Mouse (Mus musculus) lung, embryonic 16.5 days (tissue): ENCODE data around the gene Nme7. TPM values are rescaled to one million over a fixed set of nuclear protein-coding genes. Genes with fewer than 3 reads are reported as not detected.
A peak's percentile ranks its signal among the peaks of the same experiment; 100 is the strongest.

Experiments used
- ATAC-seq: fragments of 200-750 bp; cut with Nextera tagmentation; 2 replicates; pipeline ENCODE4 v1.8.0; 2017; ENCODE audit warnings: low read depth, mild to moderate bottlenecking, moderate library complexity
- H3K27ac ChIP-seq: fragments of 300-500 bp; sonication (generic); 2 replicates; pipeline ENCODE4 v1.5.1; 2014; ENCODE audit warnings: mild to moderate bottlenecking, control low read depth, low read length
- H3K27me3 ChIP-seq: fragments of 300-500 bp; sonication (generic); 2 replicates; pipeline ENCODE4 v1.6.1; 2014; ENCODE audit warnings: low read depth, low read length, mixed read lengths; ENCODE audit not compliant: control insufficient read depth, insufficient read depth
- H3K36me3 ChIP-seq: fragments of 300-500 bp; sonication (generic); 2 replicates; pipeline ENCODE4 v1.6.1; 2014; ENCODE audit warnings: low read length; ENCODE audit not compliant: control insufficient read depth, insufficient read depth
- H3K4me1 ChIP-seq: fragments of 300-500 bp; sonication (generic); replicated peaks from 2 replicates; pipeline ENCODE4 v1.6.1; 2014; ENCODE audit warnings: low read length, mixed read lengths; ENCODE audit not compliant: control insufficient read depth, insufficient read depth
- H3K4me2 ChIP-seq: fragments of 300-500 bp; sonication (generic); 2 replicates; pipeline ENCODE4 v1.6.1; 2014; ENCODE audit warnings: low read depth, low read length, control low read depth
- H3K4me3 ChIP-seq: fragments of 300-500 bp; sonication (generic); 2 replicates; pipeline ENCODE4 v1.5.1; 2014; ENCODE audit warnings: mild to moderate bottlenecking, low read length, control low read depth
- H3K9ac ChIP-seq: fragments of 300-500 bp; sonication (generic); 2 replicates; pipeline ENCODE4 v1.6.1; 2014; ENCODE audit warnings: low read length, control low read depth
- H3K9me3 ChIP-seq: fragments of 300-500 bp; sonication (generic); 2 replicates; pipeline ENCODE4 v1.6.1; 2016; ENCODE audit warnings: low read length; ENCODE audit not compliant: control insufficient read depth
- WGBS: fragments of 180-500 bp; shearing (Covaris S2); extraction: QIAGEN DNeasy Blood & Tissue Kit; methylation state at CpG from one replicate; pipeline ENCODE4 v1.1.7; 2014; 5-methylcytosine and 5-hydroxymethylcytosine counted together
- polyA plus RNA-seq: library from polyadenylated mRNA; unstranded; fragments of >200 nt; fragmentation: Nextera tagmentation; extraction: Ambion mirVana; gene quantifications from 2 replicates; pipeline ENCODE4 v1.2.1, GENCODE M21; 2015

Nme7 gene
- polyA plus RNA-seq, 1 experiment from 2014 or later, result 45.0 TPM

DNA sequence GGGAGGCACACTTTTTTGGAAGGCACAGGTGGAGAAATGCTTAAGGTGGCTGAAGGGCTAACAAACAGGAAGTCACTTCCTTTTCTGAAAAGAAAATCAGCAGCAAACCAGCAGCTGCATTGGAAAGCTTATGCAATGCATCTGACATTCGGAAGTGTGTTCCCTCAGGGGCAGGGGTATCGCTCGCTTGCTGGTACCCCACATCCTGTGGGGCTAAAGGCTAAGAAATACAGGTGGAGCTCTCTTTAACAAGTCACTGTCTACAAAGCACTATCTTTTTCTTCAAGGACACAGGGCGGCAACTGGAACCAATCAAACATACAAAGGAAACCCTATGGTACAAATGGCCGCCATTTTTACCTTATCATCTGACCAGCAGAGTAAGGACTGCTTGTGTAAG lies 149.8 kb downstream of the Nme7 start:
- Histone ChIP-seq H3K9me3 (no peaks in the 10 kb centered on the region), H3K9ac (no peak overlapping the region), H3K27me3 (peaks cover 27% of the 10 kb centered on the region), H3K36me3 (peaks cover 4% of the 10 kb centered on the region; the same call in 1 of the 2 replicates), H3K27ac (no peak overlapping the region), H3K4me3 (no peak overlapping the region), H3K4me1 (peaks cover 5% of the 10 kb centered on the region; the same call in 1 of the 2 replicates), H3K4me2 (peak overlapping the region; percentile 5; the same call in 1 of the 2 replicates)
- 75% methylated on average over 5 of the region's 5 CpGs for WGBS
- no peak for ATAC-seq

DNA sequence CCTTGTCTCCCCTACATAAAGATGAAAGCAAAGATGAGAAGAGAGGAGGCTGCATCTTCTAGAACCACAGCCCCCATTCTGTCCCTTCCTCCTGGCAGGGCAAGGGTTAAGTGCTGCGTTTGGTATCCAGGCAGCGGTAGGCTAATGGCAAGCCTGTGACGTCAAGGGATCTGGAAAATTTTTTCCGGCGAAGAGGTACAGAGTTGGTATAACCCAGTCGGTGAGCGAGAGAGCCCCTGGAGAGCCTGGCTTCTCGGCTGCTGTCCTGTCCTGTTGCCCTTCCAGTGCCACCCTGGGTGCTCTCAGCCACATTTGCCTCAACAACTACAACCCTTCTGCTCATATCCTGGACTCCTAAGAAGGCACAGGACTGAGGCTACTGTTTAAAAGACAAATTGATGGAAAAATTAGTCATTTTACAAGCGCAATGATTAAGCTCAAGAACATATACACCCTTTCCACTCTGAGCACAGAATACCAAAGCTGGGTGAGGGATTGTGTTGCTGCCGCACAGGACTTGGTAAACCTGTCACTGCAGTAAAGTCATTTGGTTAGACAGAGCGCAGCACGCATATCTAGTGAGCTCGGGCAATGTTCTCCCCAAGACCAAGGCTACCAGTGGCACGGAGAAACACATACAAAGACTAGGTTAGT lies 151.0 kb downstream of the Nme7 start:
- peak overlapping the region; percentile 40 for H3K9ac ChIP-seq
- no peak overlapping the region for H3K27ac ChIP-seq
- H3K9me3 ChIP-seq, result no peaks in the 10 kb centered on the region
- ATAC-seq, result no peak
- H3K4me1 ChIP-seq, result peaks cover 10% of the 10 kb centered on the region; the same call in 1 of the 2 replicates
- H3K27me3 ChIP-seq, result peaks cover 35% of the 10 kb centered on the region
- 28% methylated on average over 14 of the region's 14 CpGs for WGBS
- H3K4me2 ChIP-seq, result peak overlapping the region; percentile 56
- H3K4me3 ChIP-seq, result peak overlapping the region; percentile 34
- peaks cover 4% of the 10 kb centered on the region; the same call in 1 of the 2 replicates for H3K36me3 ChIP-seq

DNA sequence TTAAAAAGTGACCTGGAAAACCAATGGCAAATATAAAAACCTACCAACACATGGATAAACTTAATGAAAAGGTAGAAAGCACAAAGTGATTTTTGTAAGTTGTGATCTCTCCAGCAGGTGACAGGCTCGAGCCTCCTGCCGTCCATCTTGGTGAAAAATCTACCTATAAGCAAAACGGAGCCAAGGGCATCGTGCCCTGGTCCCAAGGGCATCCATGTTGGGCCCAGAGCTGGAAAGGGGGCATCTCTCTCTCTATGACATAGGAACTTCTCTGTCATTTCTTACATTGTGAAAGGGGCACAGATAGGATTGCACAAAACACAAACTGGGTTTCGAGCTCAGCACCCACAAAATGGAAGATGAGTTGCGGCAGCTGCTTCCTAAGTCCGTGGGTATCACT lies 151.7 kb downstream of the Nme7 start:
- H3K27me3 ChIP-seq, result peaks cover 35% of the 10 kb centered on the region
- H3K36me3 ChIP-seq, result peaks cover 4% of the 10 kb centered on the region; the same call in 1 of the 2 replicates
- peak overlapping the region; percentile 86 for H3K4me2 ChIP-seq
- peak overlapping the region; percentile 74 for H3K4me3 ChIP-seq
- H3K4me1 ChIP-seq, result peaks cover 10% of the 10 kb centered on the region; the same call in 1 of the 2 replicates
- 40% methylated on average over 7 of the region's 7 CpGs for WGBS
- no peaks in the 10 kb centered on the region for H3K9me3 ChIP-seq
- peak overlapping the region; percentile 80; the same call in 1 of the 2 replicates for H3K9ac ChIP-seq
- ATAC-seq, result no peak
- H3K27ac ChIP-seq, result peak overlapping the region; percentile 81

DNA sequence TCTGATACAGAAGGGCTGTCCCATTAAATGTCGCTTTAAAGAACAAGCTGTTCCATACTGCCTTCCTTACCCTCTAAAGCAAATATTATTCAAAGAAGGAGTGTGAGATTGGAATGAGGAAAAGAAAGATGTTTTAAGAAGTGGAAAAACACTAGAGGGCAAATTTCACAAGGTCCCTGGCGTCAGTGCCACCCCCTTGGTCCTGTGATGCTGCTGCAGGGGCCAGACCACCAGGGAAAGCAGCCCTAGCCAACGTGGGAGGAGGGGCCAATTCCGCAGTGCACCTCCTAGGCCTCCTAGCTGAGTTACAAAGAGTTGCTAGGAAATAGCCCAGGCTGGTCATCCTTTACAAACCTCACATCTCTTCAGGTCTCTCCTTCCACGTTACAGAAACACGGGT lies 152.1 kb downstream of the Nme7 start:
- 14% methylated on average over 6 of the region's 6 CpGs for WGBS
- Histone ChIP-seq H3K27me3 (peaks cover 35% of the 10 kb centered on the region), H3K9me3 (no peaks in the 10 kb centered on the region), H3K36me3 (peaks cover 4% of the 10 kb centered on the region; the same call in 1 of the 2 replicates), H3K4me3 (peak overlapping the region; percentile 74), H3K4me2 (peak overlapping the region; percentile 86), H3K4me1 (peaks cover 10% of the 10 kb centered on the region; the same call in 1 of the 2 replicates), H3K27ac (peak overlapping the region; percentile 81), H3K9ac (peak overlapping the region; percentile 80)
- ATAC-seq, result peak; percentile 41

DNA sequence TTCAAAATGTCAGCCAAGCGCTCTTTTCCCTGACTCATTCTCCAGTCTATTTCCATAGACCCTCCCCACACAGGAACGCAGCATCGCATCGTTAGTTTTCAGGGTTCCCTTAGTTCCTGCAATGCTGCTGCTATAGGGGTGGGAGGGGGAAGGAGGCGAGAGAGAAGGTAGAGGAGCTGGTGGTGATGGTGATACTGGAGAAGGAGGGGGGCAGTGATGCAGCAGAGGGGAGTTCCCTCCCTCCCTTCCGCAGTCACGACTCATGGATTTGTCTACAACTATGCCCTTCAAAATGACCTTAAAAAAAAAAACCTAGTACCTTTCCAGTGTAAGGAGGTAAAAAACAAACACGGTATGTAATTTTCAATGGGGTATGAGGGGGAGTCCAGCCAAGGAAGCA lies 152.8 kb downstream of the Nme7 start:
- peak overlapping the region; percentile 74 for H3K4me3 ChIP-seq
- H3K4me1 ChIP-seq, result peaks cover 11% of the 10 kb centered on the region; the same call in 1 of the 2 replicates
- H3K9ac ChIP-seq, result peak overlapping the region; percentile 80
- no peak for ATAC-seq
- peak overlapping the region; percentile 95 for H3K27ac ChIP-seq
- peak overlapping the region; percentile 86 for H3K4me2 ChIP-seq
- H3K9me3 ChIP-seq, result no peaks in the 10 kb centered on the region
- 5% methylated on average over 8 of the region's 8 CpGs for WGBS
- peaks cover 35% of the 10 kb centered on the region for H3K27me3 ChIP-seq
- peaks cover 2% of the 10 kb centered on the region; the same call in 1 of the 2 replicates for H3K36me3 ChIP-seq

DNA sequence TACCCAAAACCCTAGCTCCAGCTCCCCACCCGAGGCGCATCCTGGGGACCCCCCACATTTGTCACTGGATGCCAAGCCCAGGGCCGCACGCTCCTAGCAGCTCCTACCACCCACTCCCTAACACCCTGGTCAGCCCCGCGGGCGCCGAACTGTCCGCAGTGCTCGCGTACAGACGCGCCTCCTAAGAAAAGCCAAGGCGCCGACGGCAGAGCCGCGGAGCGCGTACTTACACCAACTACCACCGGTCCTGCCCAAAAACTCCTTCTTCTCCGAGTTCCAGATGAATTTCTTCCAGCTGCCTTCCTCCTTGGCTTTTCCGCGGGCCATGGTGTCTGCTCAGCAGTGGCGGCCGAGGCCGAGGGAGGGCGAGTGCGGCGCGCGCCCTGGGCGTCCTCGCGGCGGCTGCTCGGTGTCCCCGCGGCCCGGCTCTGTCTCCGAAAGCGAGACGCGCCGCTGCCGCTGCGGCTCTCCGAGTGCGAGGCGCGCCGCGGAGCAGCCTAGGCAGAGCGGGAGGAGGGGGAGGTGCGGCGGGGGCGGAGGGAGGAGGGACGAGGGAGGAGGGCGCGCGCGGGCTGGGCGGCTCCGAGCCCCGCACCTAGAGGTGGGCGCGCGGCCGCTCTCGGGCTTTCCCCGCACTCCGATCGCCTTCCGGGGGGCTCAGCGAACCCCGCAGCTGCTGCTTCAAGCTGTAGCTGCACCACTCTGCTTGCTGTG lies 153.8 kb downstream of the Nme7 start:
- Histone ChIP-seq H3K27me3 (peaks cover 35% of the 10 kb centered on the region), H3K36me3 (no peaks in the 10 kb centered on the region), H3K27ac (peak overlapping the region; percentile 95), H3K9ac (peak overlapping the region; percentile 80), H3K9me3 (no peaks in the 10 kb centered on the region), H3K4me2 (peak overlapping the region; percentile 86), H3K4me1 (peaks cover 13% of the 10 kb centered on the region; the same call in 1 of the 2 replicates), H3K4me3 (peak overlapping the region; percentile 74)
- WGBS, result under 1% methylated on average over 57 of the region's 76 CpGs
- peak; percentile 77 for ATAC-seq

DNA sequence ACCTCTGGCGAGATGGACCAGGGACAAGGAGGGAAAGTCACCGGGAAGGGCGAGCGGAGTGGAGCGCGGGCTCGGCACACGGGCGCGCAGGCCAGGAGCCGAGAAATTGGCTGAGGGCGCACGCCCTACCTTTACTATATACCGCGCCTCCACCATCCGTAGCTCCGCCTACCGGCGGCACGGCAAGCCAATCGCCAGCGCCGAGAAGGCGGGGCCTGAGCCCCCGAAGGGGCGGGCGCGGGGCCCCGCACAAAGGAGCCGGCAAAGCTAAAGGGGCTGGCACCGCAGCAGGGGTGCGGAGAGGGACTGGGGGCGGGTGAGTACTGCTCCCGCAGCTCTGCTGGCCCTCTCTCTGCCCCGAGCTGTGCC lies 154.3 kb downstream of the Nme7 start, which contains the start of gene Atp1b1:
Gene Atp1b1, minus strand, starts transcription at position 111 of the 369 bp plus-strand sequence.
- Histone ChIP-seq H3K36me3 (no peaks in the 10 kb centered on the region), H3K4me1 (peaks cover 13% of the 10 kb centered on the region; the same call in 1 of the 2 replicates), H3K4me3 (peak within 1 kb of the TSS; percentile 74), H3K27ac (peak within 1 kb of the TSS; percentile 95), H3K9ac (peak within 1 kb of the TSS; percentile 80), H3K27me3 (peaks cover 35% of the 10 kb centered on the region), H3K4me2 (peak within 1 kb of the TSS; percentile 86), H3K9me3 (no peaks in the 10 kb centered on the region)
- WGBS, result 0% methylated on average over 18 of the region's 35 CpGs
- peak; percentile 89 for ATAC-seq

DNA sequence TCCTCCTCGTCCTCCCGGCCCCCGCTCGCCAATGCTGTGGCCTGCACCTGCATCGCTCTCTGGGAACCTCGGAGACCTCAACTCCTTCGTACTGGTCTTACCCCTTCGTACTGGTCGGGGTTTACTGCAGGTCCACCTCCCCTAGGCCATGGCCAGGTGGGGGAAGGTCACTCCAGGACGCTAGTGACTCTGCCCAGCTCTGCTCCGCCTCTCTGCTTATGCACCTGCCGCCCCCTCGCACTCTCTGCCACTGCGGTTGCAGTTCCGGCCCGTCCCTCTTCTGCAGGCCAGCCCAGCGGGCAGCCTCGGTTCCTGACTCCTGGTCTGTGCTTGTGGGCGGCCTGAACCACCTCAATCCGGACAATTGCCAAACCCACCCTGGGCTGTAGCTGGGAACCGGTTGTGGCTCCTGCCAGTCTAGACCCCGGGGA lies 154.7 kb downstream of the Nme7 start:
- ATAC-seq, result peak; percentile 61
- H3K4me3 ChIP-seq, result peak overlapping the region; percentile 74
- peaks cover 35% of the 10 kb centered on the region for H3K27me3 ChIP-seq
- H3K9me3 ChIP-seq, result no peaks in the 10 kb centered on the region
- WGBS, result 3% methylated on average over 22 of the region's 22 CpGs
- H3K36me3 ChIP-seq, result no peaks in the 10 kb centered on the region
- H3K27ac ChIP-seq, result peak overlapping the region; percentile 88
- H3K4me2 ChIP-seq, result peak overlapping the region; percentile 86
- H3K4me1 ChIP-seq, result peaks cover 13% of the 10 kb centered on the region; the same call in 1 of the 2 replicates
- H3K9ac ChIP-seq, result peak overlapping the region; percentile 69
